ENCODE assay signal across 11 mouse cellular contexts in the genomic region with DNA sequence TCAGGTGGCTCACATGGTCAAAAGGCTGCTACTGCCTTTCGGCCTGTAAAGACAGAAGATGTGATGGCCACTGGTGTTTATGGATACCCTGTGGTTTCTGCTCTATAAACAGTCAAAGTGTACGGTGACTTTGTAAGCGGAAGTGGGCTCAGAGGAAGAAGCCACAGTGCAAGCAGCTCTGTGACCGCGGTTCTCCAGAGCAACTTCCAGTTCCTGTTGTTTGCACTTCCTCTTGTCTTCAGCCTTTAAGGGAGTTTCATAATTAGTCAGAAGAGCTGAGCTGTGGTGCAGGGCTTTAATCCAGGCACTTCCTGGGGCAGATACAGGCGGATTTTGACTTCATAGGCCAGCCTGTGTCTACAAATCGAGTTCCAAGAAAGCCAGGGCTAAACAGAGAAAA.
A peak's percentile ranks its signal among the peaks of the same experiment; 100 is the strongest.
DNase-seq lines count a peak whose midpoint lies in the region.
"Had no signal": no experiment of that assay in that cellular context is flagged by ENCODE, and none has a peak within 500 bp of the region (broad histone marks: within the 10 kb centered on the region; RNA-seq: fewer than 3 reads in every experiment).

No protein-coding gene starts in this region.

- no peaks in the 10 kb centered on the region for H3K27me3 ChIP-seq in embryonic facial prominence, embryonic 10.5 days (replicated peaks; ENCODE audit: low read depth, poor library complexity, severe bottlenecking)
- H3K27me3 ChIP-seq in hindbrain, embryonic 10.5 days (ENCODE audit: insufficient read depth, poor library complexity, severe bottlenecking), result no peaks in the 10 kb centered on the region
- H3K27me3 ChIP-seq: forebrain, embryonic 13.5 days; midbrain, embryonic 15.5 days had no signal

- no peak overlapping the region for H3K4me3 ChIP-seq in embryonic facial prominence, embryonic 10.5 days
- no peak overlapping the region for H3K4me3 ChIP-seq in hindbrain, embryonic 10.5 days
- H3K4me3 ChIP-seq: forebrain, embryonic 13.5 days; midbrain, embryonic 15.5 days had no signal

- H3K36me3 ChIP-seq in embryonic facial prominence, embryonic 10.5 days (replicated peaks), result no peaks in the 10 kb centered on the region
- H3K36me3 ChIP-seq in hindbrain, embryonic 10.5 days, result no peaks in the 10 kb centered on the region
- H3K36me3 ChIP-seq: midbrain, embryonic 15.5 days had no signal

- peak; percentile 6 for DNase-seq in gastrocnemius, postnatal 25 days
- no peak for DNase-seq in gastrocnemius, adult 8-10 months (ENCODE audit: low spot score in 2 of 2)
- peak; percentile 66 for DNase-seq in A20 (ENCODE audit: low read depth, low spot score)
- DNase-seq in induced T-regulatory cell, adult 2 months (ENCODE audit: low read depth), result peak; percentile 70
- DNase-seq in naive thymus-derived CD4-positive, alpha-beta T cell, adult 2 months (ENCODE audit: low read depth), result peak; percentile 80
- no peak for DNase-seq in embryonic facial prominence, embryonic 10.5 days (ENCODE audit: low spot score)
- DNase-seq in hindbrain, embryonic 10.5 days (ENCODE audit: low spot score), result no peak
- no peak for DNase-seq in right cerebral cortex, adult 2 months (ENCODE audit: low spot score in 2 of 2)
- DNase-seq: cerebellum, postnatal 14 days had no signal

- H3K9me3 ChIP-seq in embryonic facial prominence, embryonic 10.5 days, result no peaks in the 10 kb centered on the region
- H3K9me3 ChIP-seq in hindbrain, embryonic 10.5 days, result no peaks in the 10 kb centered on the region
- H3K9me3 ChIP-seq: forebrain, embryonic 13.5 days; midbrain, embryonic 15.5 days had no signal

- no peaks in the 10 kb centered on the region for H3K4me1 ChIP-seq in embryonic facial prominence, embryonic 10.5 days
- H3K4me1 ChIP-seq in hindbrain, embryonic 10.5 days (replicated peaks), result no peaks in the 10 kb centered on the region

- H3K27ac ChIP-seq in embryonic facial prominence, embryonic 10.5 days (replicated peaks), result no peak overlapping the region
- H3K27ac ChIP-seq in hindbrain, embryonic 10.5 days, result no peak overlapping the region
- H3K27ac ChIP-seq: forebrain, embryonic 13.5 days; midbrain, embryonic 15.5 days had no signal

- WGBS in embryonic facial prominence, embryonic 10.5 days, result 84% methylated on average over 7 of the region's 7 CpGs
- WGBS in hindbrain, embryonic 10.5 days, result 89% methylated on average over 7 of the region's 7 CpGs

Comparison
In these comparisons a context has a peak if more than half of its experiments do, and no peak if none do; other contexts are left out.
1. DNase-seq: peak in gastrocnemius, postnatal 25 days (single experiment), A20 (single experiment), induced T-regulatory cell, adult 2 months (single experiment) and naive thymus-derived CD4-positive, alpha-beta T cell, adult 2 months (single experiment); none in gastrocnemius, adult 8-10 months (0 of 2), embryonic facial prominence, embryonic 10.5 days (single experiment), hindbrain, embryonic 10.5 days (single experiment) and right cerebral cortex, adult 2 months (0 of 2).